Mouse (Mus musculus): ENCODE results near the gene Vwde.

Vwde gene

DNA sequence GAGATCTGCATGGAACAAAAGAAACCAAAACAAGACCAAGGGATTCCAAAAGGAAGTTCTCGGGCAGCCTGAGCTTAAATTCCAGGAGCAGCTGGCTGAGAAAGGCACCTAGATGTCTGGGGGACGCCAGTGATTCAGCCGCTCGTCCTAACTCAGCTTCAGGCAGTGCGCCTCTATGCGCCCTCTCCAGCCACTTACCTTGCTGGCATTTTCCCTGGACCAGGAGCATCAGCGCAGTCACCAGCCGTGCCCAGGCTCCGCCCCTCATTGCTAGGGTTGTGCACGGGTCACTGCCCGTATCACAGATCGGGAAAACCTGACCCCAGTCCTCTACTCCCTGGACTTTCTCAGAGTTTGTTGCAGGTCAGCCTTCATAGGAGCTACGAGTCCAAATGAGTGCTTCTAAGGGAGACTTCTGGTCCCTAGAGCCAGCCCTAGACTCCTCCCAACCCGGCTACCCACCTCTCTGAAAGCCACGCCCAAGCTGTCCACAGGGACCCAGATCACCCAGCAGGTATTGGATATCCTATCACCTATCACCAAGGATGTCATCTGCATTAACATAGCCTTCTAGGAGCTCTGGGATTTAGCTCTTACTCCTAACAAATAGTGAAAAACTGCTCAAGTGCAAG lies at the start of gene Vwde:
Gene Vwde (minus strand): TSS at position 370 of the 632 bp plus-strand sequence.
- in situ Hi-C loops (cut with MboI, MseI) = no loop called here

- in situ Hi-C loops (cut with MboI, MseI) = no loop called here
Measured at GRCm38 (mm10) chr6:13255341-13255740, 30.6 kb upstream of the Vwde start.

DNA sequence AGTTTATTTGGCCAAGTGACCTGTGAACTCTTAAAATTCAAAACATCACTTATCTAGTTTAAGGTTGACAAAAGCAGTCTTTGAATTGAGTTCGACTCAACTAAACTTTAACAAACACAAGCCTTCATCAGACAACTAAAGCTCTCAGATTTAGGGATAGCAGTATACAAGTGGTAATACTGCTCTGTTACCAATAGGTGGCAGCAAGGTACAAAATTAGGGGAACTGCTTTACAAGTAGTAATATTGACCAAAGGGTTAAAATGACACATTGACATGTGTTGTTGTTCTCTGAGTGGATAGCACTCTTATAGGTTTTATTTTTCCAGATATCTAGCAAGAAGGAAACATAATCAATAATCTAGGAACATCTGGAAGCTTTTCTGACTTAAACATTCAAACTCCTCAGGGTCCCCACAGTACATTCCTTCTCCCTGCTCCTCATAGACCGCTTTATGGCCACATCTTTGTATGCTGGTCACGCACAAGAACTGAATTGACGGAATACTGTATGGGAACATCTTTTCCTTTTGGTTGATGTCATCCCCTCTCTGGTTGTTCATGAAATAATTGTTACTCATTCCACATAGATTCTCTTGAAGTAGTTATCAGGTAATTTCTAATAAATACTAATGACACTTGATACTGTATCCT lies 23.7 kb upstream of the Vwde start:
- in situ Hi-C loops (cut with MboI, MseI) = no loop called here

DNA sequence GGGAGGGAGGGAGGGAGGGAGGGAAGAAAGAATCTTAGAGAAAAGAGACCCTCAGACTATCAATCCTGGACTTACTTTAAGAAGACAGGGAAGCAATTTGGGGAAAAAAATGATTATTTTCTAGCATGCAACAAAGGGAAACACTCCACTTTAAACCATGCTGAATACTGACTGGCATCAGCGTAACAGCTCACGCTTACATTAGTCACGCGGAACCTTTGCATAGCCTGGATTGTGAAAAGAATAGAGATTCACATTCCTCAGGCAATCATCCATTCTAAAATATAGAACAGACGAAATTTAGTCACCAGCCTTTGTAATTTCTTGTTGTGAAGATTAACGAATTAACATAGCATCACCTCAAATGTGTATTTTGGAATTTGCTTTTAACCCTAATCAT lies 18.6 kb downstream of the Vwde start:
- in situ Hi-C loops (cut with MboI, MseI) = no loop called here

- in situ Hi-C loops (cut with MboI, MseI) = no loop called here
Measured at GRCm38 (mm10) chr6:13197486-13197885, 27.3 kb downstream of the Vwde start.

GRCm38 (mm10) chr6:13186836-13187235 lies 37.9 kb downstream of the Vwde start:
- in situ Hi-C loops (cut with MboI, MseI) = no loop called here

- in situ Hi-C loops (cut with MboI, MseI) = no loop called here
Measured at GRCm38 (mm10) chr6:13180061-13180460, 44.7 kb downstream of the Vwde start.

- in situ Hi-C loops (cut with MboI, MseI) = loop anchor here (25.0 kb wide), 2 partner anchors 382 to 832 kb away; no protein-coding TSS in a partner anchor
Measured at GRCm38 (mm10) chr6:13169459-13170150, 55.2 kb downstream of the Vwde start.

GRCm38 (mm10) chr6:13166240-13166937 lies 58.4 kb downstream of the Vwde start:
- in situ Hi-C loops (cut with MboI, MseI) = loop anchor here (25.0 kb wide), 2 partner anchors 379 to 829 kb away; no protein-coding TSS in a partner anchor

DNA sequence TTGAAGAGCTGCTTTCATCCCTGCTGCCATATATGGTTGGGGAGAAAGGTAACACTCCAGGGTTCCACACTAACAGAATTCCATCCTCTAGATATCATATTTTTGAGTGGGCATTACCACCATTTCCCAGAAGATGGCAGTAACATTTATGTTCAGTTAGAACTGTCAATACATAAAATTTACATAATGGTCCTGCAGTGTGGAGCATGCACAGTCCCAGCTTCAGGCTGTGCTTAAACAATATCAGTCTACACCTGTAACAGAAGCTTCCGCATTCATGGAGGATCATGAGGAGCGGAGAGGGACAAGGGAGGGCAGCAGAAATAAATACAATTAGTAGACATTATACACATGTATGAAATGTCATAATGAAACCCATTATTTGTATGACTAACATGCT lies 65.3 kb downstream of the Vwde start:
- in situ Hi-C loops (cut with MboI, MseI) = loop anchor here (25.0 kb wide), 2 partner anchors 372 to 822 kb away; no protein-coding TSS in a partner anchor

- in situ Hi-C loops (cut with MboI, MseI) = loop anchor here (25.0 kb wide), 2 partner anchors 367 to 817 kb away; no protein-coding TSS in a partner anchor
Measured at GRCm38 (mm10) chr6:13153888-13154697, 70.7 kb downstream of the Vwde start.

- in situ Hi-C loops (cut with MboI, MseI) = loop anchor here (25.0 kb wide), 2 partner anchors 365 to 815 kb away; no protein-coding TSS in a partner anchor
Measured at GRCm38 (mm10) chr6:13152062-13152640, 72.6 kb downstream of the Vwde start.

DNA sequence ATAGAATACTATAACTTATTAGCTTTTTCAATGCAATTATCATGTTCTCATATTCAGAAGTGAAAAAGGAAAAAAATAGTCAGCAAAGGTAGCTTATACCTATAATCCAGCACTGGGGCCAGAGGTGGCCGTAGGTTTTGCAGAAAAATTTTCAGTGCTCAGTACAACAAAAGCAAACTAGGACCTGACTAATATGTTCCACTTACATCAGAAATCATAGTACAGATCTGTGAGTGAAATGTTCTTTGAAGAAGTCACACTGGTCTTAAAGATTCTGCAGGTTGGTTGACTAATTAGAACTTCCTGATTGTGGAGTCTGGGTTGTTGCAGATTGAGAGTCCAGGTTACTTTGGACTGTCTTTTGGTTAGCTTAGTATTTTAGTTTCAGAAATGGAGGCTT lies 87.5 kb downstream of the Vwde start:
- in situ Hi-C loops (cut with MboI, MseI) = no loop called here

GRCm38 (mm10) chr6:13108662-13109061 lies 116.1 kb downstream of the Vwde start:
- in situ Hi-C loops (cut with MboI, MseI) = no loop called here
